Comparison of ENCODE assay signal across 10 mouse cellular contexts in genomic region chr13:99857879-99858278, GRCm38 (mm10). TPM values are rescaled to one million over a fixed set of nuclear protein-coding genes. Genes with fewer than 3 reads are reported as not detected.
DNase-seq lines count a peak whose midpoint lies in the region; ATAC-seq and TF ChIP-seq lines count a peak whose summit lies in the region.
"Had no signal": no experiment of that assay in that cellular context is flagged by ENCODE, and none has a peak within 500 bp of the region (broad histone marks: within the 10 kb centered on the region; RNA-seq: fewer than 3 reads in every experiment).

No protein-coding gene starts in this region.

- dilution Hi-C loops in CH12.LX (cut with MboI; ENCODE audit: extremely low pct_ligation_motif_present, extremely low pct_unique_long_range_greater_than_20kb, low sequenced_read_pairs): no loop called here

- no peak overlapping the region for H3K4me3 ChIP-seq in hindbrain, postnatal 0 days (ENCODE audit: low read length)
- no peak overlapping the region for H3K4me3 ChIP-seq in hindbrain, embryonic 12.5 days
- no peak overlapping the region for H3K4me3 ChIP-seq in CH12.LX (replicated peaks in 1 of 3; ENCODE audit: low read depth in 2 of 3, low read length in 2 of 3, poor library complexity in 1 of 3)
- H3K4me3 ChIP-seq in hindbrain, embryonic 10.5 days: no peak overlapping the region

- TF ChIP-seq POLR2A in CH12.LX (IDR thresholded peaks at IDR 0.05; ENCODE audit: low read depth, low read length): no peak

- no peak for TF ChIP-seq EP300 in CH12.LX (IDR thresholded peaks at IDR 0.05; ENCODE audit: low read length)

- TF ChIP-seq CTCF in hindbrain, postnatal 0 days (IDR thresholded peaks at IDR 0.05; ENCODE audit: low read depth): no peak
- TF ChIP-seq CTCF in CH12.LX (conservative IDR thresholded peaks at IDR 0.05 in 1 of 2, IDR thresholded peaks at IDR 0.05 in 1 of 2; ENCODE audit: low read depth in 2 of 2, low read length in 2 of 2): no peak

- H3K4me2 ChIP-seq in hindbrain, postnatal 0 days (ENCODE audit: low read depth, low read length): no peak overlapping the region
- H3K4me2 ChIP-seq in hindbrain, embryonic 12.5 days (replicated peaks): no peak overlapping the region
- H3K4me2 ChIP-seq in CH12.LX (ENCODE audit: insufficient read depth, low read depth, poor library complexity, severe bottlenecking): no peak overlapping the region

- no peak for TF ChIP-seq RAD21 in CH12.LX (IDR thresholded peaks at IDR 0.05; ENCODE audit: low read depth, low read length)

- H3K79me2 ChIP-seq in CH12.LX (replicated peaks; ENCODE audit: control insufficient read depth, extremely low read depth, insufficient read depth, poor library complexity, severe bottlenecking): no peaks in the 10 kb centered on the region

- H3K9ac ChIP-seq in hindbrain, postnatal 0 days (replicated peaks; ENCODE audit: low read length): no peak overlapping the region
- no peak overlapping the region for H3K9ac ChIP-seq in hindbrain, embryonic 12.5 days
- no peak overlapping the region for H3K9ac ChIP-seq in CH12.LX (ENCODE audit: insufficient read depth, low read depth)

- in situ Hi-C loops in CH12.LX (cut with MboI; ENCODE audit: low pct_ligation_motif_present, low pct_unique_long_range_greater_than_20kb, low sequenced_read_pairs): no loop called here

- no peaks in the 10 kb centered on the region for H3K36me3 ChIP-seq in hindbrain, postnatal 0 days (ENCODE audit: insufficient read depth, low read length)
- no peaks in the 10 kb centered on the region for H3K36me3 ChIP-seq in hindbrain, embryonic 12.5 days
- H3K36me3 ChIP-seq in CH12.LX (replicated peaks in 1 of 2; ENCODE audit: control insufficient read depth in 1 of 2, insufficient read depth in 1 of 2, low read length in 1 of 2): no peaks in the 10 kb centered on the region
- no peaks in the 10 kb centered on the region for H3K36me3 ChIP-seq in hindbrain, embryonic 10.5 days

- H3K4me1 ChIP-seq in hindbrain, postnatal 0 days (ENCODE audit: insufficient read depth, low read length): no peaks in the 10 kb centered on the region
- no peaks in the 10 kb centered on the region for H3K4me1 ChIP-seq in hindbrain, embryonic 12.5 days
- H3K4me1 ChIP-seq in CH12.LX (ENCODE audit: control insufficient read depth in 1 of 2, insufficient read depth in 2 of 2): peaks cover 2 to 5% of the 10 kb centered on the region in 2 experiments; a peak in 1 of 4 replicates
- no peaks in the 10 kb centered on the region for H3K4me1 ChIP-seq in hindbrain, embryonic 10.5 days (replicated peaks)

- no peaks in the 10 kb centered on the region for H3K27me3 ChIP-seq in hindbrain, postnatal 0 days (ENCODE audit: insufficient read depth, low read length)
- H3K27me3 ChIP-seq in hindbrain, embryonic 12.5 days: no peaks in the 10 kb centered on the region
- no peaks in the 10 kb centered on the region for H3K27me3 ChIP-seq in CH12.LX (replicated peaks)
- no peaks in the 10 kb centered on the region for H3K27me3 ChIP-seq in hindbrain, embryonic 10.5 days (ENCODE audit: insufficient read depth, poor library complexity, severe bottlenecking)

- ATAC-seq in hindbrain, postnatal 0 days: peak; percentile 36; the same call in 1 of the 2 replicates
- ATAC-seq in hindbrain, embryonic 12.5 days (ENCODE audit: low FRiP score): no peak

- no peak overlapping the region for H3K27ac ChIP-seq in hindbrain, postnatal 0 days
- no peak overlapping the region for H3K27ac ChIP-seq in hindbrain, embryonic 12.5 days
- no peak overlapping the region for H3K27ac ChIP-seq in CH12.LX (ENCODE audit: insufficient read depth, low read depth)
- H3K27ac ChIP-seq in hindbrain, embryonic 10.5 days: no peak overlapping the region

- no peaks in the 10 kb centered on the region for H3K9me3 ChIP-seq in hindbrain, postnatal 0 days (ENCODE audit: low read length)
- H3K9me3 ChIP-seq in hindbrain, embryonic 12.5 days (replicated peaks): no peaks in the 10 kb centered on the region
- H3K9me3 ChIP-seq in CH12.LX (replicated peaks; ENCODE audit: low read length): peaks cover 5% of the 10 kb centered on the region
- H3K9me3 ChIP-seq in hindbrain, embryonic 10.5 days: no peaks in the 10 kb centered on the region

- intact Hi-C loops in heart, postnatal 10 days (cut with DNase I): no loop called here

- 50% methylated on average over 2 of the region's 2 CpGs for WGBS in hindbrain, postnatal 0 days
- 77% methylated on average over 2 of the region's 2 CpGs for WGBS in hindbrain, embryonic 12.5 days
- WGBS in hindbrain, embryonic 10.5 days: 83% methylated on average over 2 of the region's 2 CpGs

- DNase-seq in hindbrain, postnatal 0 days (ENCODE audit: low spot score): peak; percentile 38
- no peak for DNase-seq in CH12.LX (ENCODE audit: extremely low read depth)
- peak; percentile 13 for DNase-seq in c-Kit-positive CD71-negative TER-119-negative erythroid progenitor cells, embryonic 14.5 days (ENCODE audit: low read depth)
- peak; percentile 77 to 79 for DNase-seq in heart, postnatal 10 days
- DNase-seq in ovary, postnatal 36 days (ENCODE audit: low spot score): no peak
- DNase-seq in hindbrain, embryonic 10.5 days (ENCODE audit: low spot score): no peak
- DNase-seq in urinary bladder, postnatal 36 days (ENCODE audit: low spot score in 2 of 2): no peak
- DNase-seq: right cerebral cortex, postnatal 25 days had no signal

TF ChIP-seq in CH12.LX, 34 proteins besides CTCF, POLR2A, EP300 and RAD21:
- TF ChIP-seq MAFK (IDR thresholded peaks at IDR 0.05; ENCODE audit: insufficient replicate concordance, low read length) (no peak), POLR2AphosphoS2 (IDR thresholded peaks at IDR 0.05; ENCODE audit: low read depth, low read length) (no peak), RCOR1 (conservative IDR thresholded peaks at IDR 0.05; ENCODE audit: low read depth, low read length) (no peak), CHD1 (IDR thresholded peaks at IDR 0.05; ENCODE audit: low read depth, low read length) (no peak), KAT2A (IDR thresholded peaks at IDR 0.05; ENCODE audit: insufficient replicate concordance, low read length) (no peak), MXI1 (IDR thresholded peaks at IDR 0.05; ENCODE audit: low read depth, low read length) (no peak), ETS1 (conservative IDR thresholded peaks at IDR 0.05; ENCODE audit: low read depth, low read length) (0 out of 2 replicates have a peak, but pooled peaks have one; percentile 19)
TF ChIP-seq in CH12.LX: peak in this region for 1.

RNA-seq across cellular contexts. Expression of gene Cartpt, which starts 43.0 kb away (rescaled TPM):
- 18.8 and 29.4 TPM in 2 replicates for total RNA-seq in hindbrain, postnatal 0 days (2014; rRNA removed)
- 43.3 and 45.8 TPM in 2 replicates for polyA plus RNA-seq in hindbrain, postnatal 0 days (2015; fragmentation: Nextera tagmentation; extraction: Ambion mirVana)
- polyA plus RNA-seq in hindbrain, embryonic 12.5 days (2016; fragmentation: Nextera tagmentation; extraction: Ambion mirVana): 13.3 and 15.9 TPM in 2 replicates
- total RNA-seq in CH12.LX (2012; rRNA removed) (not detected in 2 replicates), CH12.LX (2014; rRNA removed) (not detected in 2 replicates)
- polyA plus RNA-seq in CH12.LX (2012; ENCODE audit: insufficient read length, low read depth): not detected in 2 replicates
- under 1 TPM in 1 of 2 experiments, not detected in 1; 0.29 TPM for total RNA-seq in heart, postnatal 10 days (2021)
- polyA plus RNA-seq in hindbrain, embryonic 10.5 days (2016; fragmentation: Nextera tagmentation; extraction: Ambion mirVana): 9.3 and 31.1 TPM in 2 replicates
- total RNA-seq: gastrocnemius, postnatal 4 days had no signal

Comparison
In these comparisons a context has a peak if more than half of its experiments do, and no peak if none do; other contexts are left out.
1. DNase-seq: peak in hindbrain, postnatal 0 days (single experiment), c-Kit-positive CD71-negative TER-119-negative erythroid progenitor cells, embryonic 14.5 days (single experiment) and heart, postnatal 10 days (2 of 2); none in CH12.LX (single experiment), ovary, postnatal 36 days (single experiment), hindbrain, embryonic 10.5 days (single experiment) and urinary bladder, postnatal 36 days (0 of 2).
2. RNA of gene Cartpt, which starts 43.0 kb away (polyA plus RNA-seq): 43.3 to 45.8 TPM in hindbrain, postnatal 0 days, 9.3 to 31.1 TPM in hindbrain, embryonic 10.5 days and 13.3 to 15.9 TPM in hindbrain, embryonic 12.5 days; not detected in CH12.LX; every median in the first group is over 10 times any median in the second.